ENCODE assay signal across 16 mouse cellular contexts in genomic region chr13:113499079-113499710, GRCm38 (mm10).
A peak's percentile ranks its signal among the peaks of the same experiment; 100 is the strongest.
DNase-seq lines count a peak whose midpoint lies in the region; ATAC-seq and TF ChIP-seq lines count a peak whose summit lies in the region.
"Had no signal": no experiment of that assay in that cellular context is flagged by ENCODE, and none has a peak within 500 bp of the region (broad histone marks: within the 10 kb centered on the region; RNA-seq: fewer than 3 reads in every experiment).

No protein-coding gene starts in this region.

- no peak for TF ChIP-seq POLR2A in kidney, adult 2 months (IDR thresholded peaks at IDR 0.05; ENCODE audit: low read depth, low read length)

- no peaks in the 10 kb centered on the region for H3K9me3 ChIP-seq in kidney, embryonic 15.5 days (replicated peaks)
- no peaks in the 10 kb centered on the region for H3K9me3 ChIP-seq in stomach, embryonic 16.5 days (replicated peaks; ENCODE audit: control insufficient read depth, low read length)
- H3K9me3 ChIP-seq in stomach, postnatal 0 days (ENCODE audit: control insufficient read depth, low read length), result no peaks in the 10 kb centered on the region
- H3K9me3 ChIP-seq: embryonic facial prominence, embryonic 15.5 days; forebrain, embryonic 15.5 days; G1E; midbrain, embryonic 10.5 days had no signal

- 67% methylated on average over 6 of the region's 6 CpGs for WGBS in kidney, embryonic 15.5 days
- 74% methylated on average over 6 of the region's 6 CpGs for WGBS in kidney, adult 2 months
- WGBS in stomach, embryonic 16.5 days, result 62% methylated on average over 6 of the region's 6 CpGs
- WGBS in stomach, postnatal 0 days, result 56% methylated on average over 6 of the region's 6 CpGs

- H3K4me2 ChIP-seq in kidney, embryonic 15.5 days, result no peak overlapping the region
- no peak overlapping the region for H3K4me2 ChIP-seq in stomach, embryonic 16.5 days (ENCODE audit: low read depth, low read length)
- H3K4me2 ChIP-seq in stomach, postnatal 0 days (replicated peaks; ENCODE audit: low read depth), result no peak overlapping the region
- H3K4me2 ChIP-seq: embryonic facial prominence, embryonic 15.5 days; forebrain, embryonic 15.5 days had no signal

- no peak for TF ChIP-seq CTCF in kidney, adult 2 months (conservative IDR thresholded peaks at IDR 0.05; ENCODE audit: insufficient read depth, insufficient read length, low read depth, low read length)
- TF ChIP-seq CTCF in stomach, postnatal 0 days (IDR thresholded peaks at IDR 0.05; ENCODE audit: low read depth), result no peak

- H3K9ac ChIP-seq in kidney, embryonic 15.5 days, result no peak overlapping the region
- no peak overlapping the region for H3K9ac ChIP-seq in stomach, embryonic 16.5 days (ENCODE audit: low read length)
- H3K9ac ChIP-seq in stomach, postnatal 0 days (ENCODE audit: low read length), result no peak overlapping the region
- H3K9ac ChIP-seq: embryonic facial prominence, embryonic 15.5 days; forebrain, embryonic 15.5 days; liver, postnatal 0 days had no signal

- H3K27ac ChIP-seq in kidney, embryonic 15.5 days, result peak overlapping the region; percentile 61
- no peak overlapping the region for H3K27ac ChIP-seq in kidney, adult 2 months (ENCODE audit: insufficient read depth, low read depth, low read length)
- no peak overlapping the region; the same call in 1 of the 2 replicates for H3K27ac ChIP-seq in stomach, embryonic 16.5 days (ENCODE audit: low read length)
- H3K27ac ChIP-seq in stomach, postnatal 0 days (replicated peaks), result no peak overlapping the region
- H3K27ac ChIP-seq: embryonic facial prominence, embryonic 15.5 days; forebrain, embryonic 15.5 days; midbrain, embryonic 10.5 days had no signal

- DNase-seq in kidney, adult 2 months, result no peak
- DNase-seq in stomach, postnatal 0 days (ENCODE audit: low spot score), result no peak
- DNase-seq in gastrocnemius, postnatal 25 days, result peak; percentile 63
- peak; percentile 37 for DNase-seq in lung, postnatal 36 days
- no peak for DNase-seq in spleen, postnatal 10 days (ENCODE audit: low spot score in 2 of 2)
- DNase-seq: cerebellum, adult 2 months; liver, postnatal 0 days; thymus, postnatal 14 days had no signal

- peaks cover 25% of the 10 kb centered on the region for H3K4me1 ChIP-seq in kidney, embryonic 15.5 days
- H3K4me1 ChIP-seq in kidney, adult 2 months (ENCODE audit: control insufficient read depth, insufficient read depth, low read length), result no peaks in the 10 kb centered on the region
- peaks cover 3% of the 10 kb centered on the region for H3K4me1 ChIP-seq in stomach, embryonic 16.5 days (ENCODE audit: control insufficient read depth, insufficient read depth, low read length)
- H3K4me1 ChIP-seq in stomach, postnatal 0 days (replicated peaks; ENCODE audit: control insufficient read depth, insufficient read depth), result no peaks in the 10 kb centered on the region; the same call in 1 of the 2 replicates
- H3K4me1 ChIP-seq: forebrain, embryonic 15.5 days had no signal

- no peak overlapping the region for H3K4me3 ChIP-seq in kidney, embryonic 15.5 days (replicated peaks)
- no peak overlapping the region for H3K4me3 ChIP-seq in kidney, adult 2 months (ENCODE audit: insufficient read depth, low read depth, low read length)
- H3K4me3 ChIP-seq in stomach, embryonic 16.5 days (replicated peaks; ENCODE audit: low read length), result no peak overlapping the region
- no peak overlapping the region for H3K4me3 ChIP-seq in stomach, postnatal 0 days (ENCODE audit: low read depth, low read length)
- H3K4me3 ChIP-seq: embryonic facial prominence, embryonic 15.5 days; forebrain, embryonic 15.5 days; midbrain, embryonic 10.5 days had no signal

- no peaks in the 10 kb centered on the region for H3K27me3 ChIP-seq in kidney, embryonic 15.5 days
- no peaks in the 10 kb centered on the region for H3K27me3 ChIP-seq in kidney, adult 2 months (replicated peaks; ENCODE audit: control insufficient read depth, insufficient read depth, low read length)
- H3K27me3 ChIP-seq in stomach, embryonic 16.5 days (ENCODE audit: control insufficient read depth, insufficient read depth, low read length), result no peaks in the 10 kb centered on the region
- H3K27me3 ChIP-seq in stomach, postnatal 0 days (ENCODE audit: control insufficient read depth, insufficient read depth, low read length), result no peaks in the 10 kb centered on the region
- H3K27me3 ChIP-seq: embryonic facial prominence, embryonic 15.5 days; forebrain, embryonic 15.5 days had no signal

- no peaks in the 10 kb centered on the region for H3K36me3 ChIP-seq in kidney, embryonic 15.5 days
- H3K36me3 ChIP-seq in kidney, adult 2 months (ENCODE audit: control insufficient read depth, insufficient read depth, low read length), result no peaks in the 10 kb centered on the region
- no peaks in the 10 kb centered on the region for H3K36me3 ChIP-seq in stomach, embryonic 16.5 days (ENCODE audit: control insufficient read depth, insufficient read depth, low read length)
- H3K36me3 ChIP-seq in stomach, postnatal 0 days (ENCODE audit: control insufficient read depth, insufficient read depth, low read length), result no peaks in the 10 kb centered on the region
- H3K36me3 ChIP-seq: embryonic facial prominence, embryonic 15.5 days; forebrain, embryonic 15.5 days; G1E; midbrain, embryonic 10.5 days had no signal

- ATAC-seq in kidney, embryonic 15.5 days (replicated peaks; ENCODE audit: low FRiP score), result no peak
- ATAC-seq in stomach, embryonic 16.5 days (ENCODE audit: insufficient read depth, low FRiP score), result peak; percentile 42; the same call in 1 of the 2 replicates
- ATAC-seq in stomach, postnatal 0 days (ENCODE audit: low FRiP score, low TSS enrichment), result no peak
- no peak for ATAC-seq in monocyte, adult 5-6 weeks (replicated peaks; ENCODE audit: insufficient number of reproducible peaks, low FRiP score, low TSS enrichment, poor library complexity, severe bottlenecking)
- ATAC-seq: forebrain, embryonic 15.5 days; intestine, postnatal 0 days; liver, postnatal 0 days had no signal

- no peak for TF ChIP-seq EP300 in stomach, postnatal 0 days (optimal IDR thresholded peaks at IDR 0.05)

Comparison
In these comparisons a context has a peak if more than half of its experiments do, and no peak if none do; other contexts are left out.
1. DNase-seq: peak in gastrocnemius, postnatal 25 days (single experiment) and lung, postnatal 36 days (single experiment); none in kidney, adult 2 months (single experiment), stomach, postnatal 0 days (single experiment) and spleen, postnatal 10 days (0 of 2).